Mouse (Mus musculus): ENCODE results near the gene Cuta.
A peak's percentile ranks its signal among the peaks of the same experiment; 100 is the strongest.

Cuta gene

DNA sequence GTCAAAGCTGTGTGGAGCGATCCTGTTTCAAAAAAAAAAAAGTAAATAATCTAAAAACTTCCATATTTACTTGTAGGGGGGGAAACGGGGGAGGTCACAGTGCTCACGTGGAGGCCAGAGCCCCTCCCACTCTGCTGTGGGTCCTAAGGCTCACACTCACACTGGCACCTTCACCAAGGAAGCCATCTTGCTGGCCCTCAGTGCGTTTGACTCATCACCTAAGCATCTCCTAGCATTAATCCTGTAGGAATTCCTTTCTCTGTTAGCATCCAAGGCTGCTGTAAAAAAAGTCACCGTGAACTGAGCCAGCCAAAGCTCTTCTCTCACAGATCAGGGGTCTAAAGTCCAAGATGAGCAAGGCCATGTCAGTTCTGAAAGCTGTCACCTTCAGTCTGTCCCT, 16.9 kb upstream of the Cuta start:
- DNase-seq (ENCODE audit: low spot score in 2 of 2) = no peak

DNA sequence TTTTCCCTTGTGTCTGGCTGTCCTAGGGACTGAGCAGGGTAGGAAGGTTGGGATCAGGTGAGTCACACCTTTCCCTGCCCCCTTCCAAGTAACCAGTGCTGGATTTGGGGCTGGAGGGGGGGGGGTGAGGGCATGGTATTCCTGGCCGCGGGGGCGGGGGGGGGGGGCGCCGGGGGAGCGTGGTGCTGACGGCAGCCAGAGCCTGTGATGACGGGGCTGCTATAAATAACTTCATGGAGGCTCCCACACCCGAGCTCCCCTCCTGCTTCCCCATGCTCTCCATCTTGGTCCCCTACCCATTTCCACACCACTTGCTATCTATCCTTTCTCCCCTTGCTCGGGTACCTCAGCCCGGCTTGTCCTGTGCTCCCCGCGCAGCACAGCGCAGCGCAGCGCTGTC, 14.4 kb upstream of the Cuta start:
- no peak for DNase-seq (ENCODE audit: low spot score in 2 of 2)

GRCm38 (mm10) chr17:26953201-26953600, 13.8 kb upstream of the Cuta start:
- no peak for DNase-seq (ENCODE audit: low spot score in 2 of 2)

GRCm38 (mm10) chr17:26951952-26952877, 12.8 kb upstream of the Cuta start:
- DNase-seq (ENCODE audit: low spot score in 2 of 2) = no peak

- no peak for DNase-seq (ENCODE audit: low spot score in 2 of 2)
These were observed 12.0 kb upstream of the Cuta start for GRCm38 (mm10) chr17:26951406-26951805.

- DNase-seq (ENCODE audit: low spot score in 2 of 2) = no peak
These were observed 11.4 kb upstream of the Cuta start for GRCm38 (mm10) chr17:26950560-26951288.

DNA sequence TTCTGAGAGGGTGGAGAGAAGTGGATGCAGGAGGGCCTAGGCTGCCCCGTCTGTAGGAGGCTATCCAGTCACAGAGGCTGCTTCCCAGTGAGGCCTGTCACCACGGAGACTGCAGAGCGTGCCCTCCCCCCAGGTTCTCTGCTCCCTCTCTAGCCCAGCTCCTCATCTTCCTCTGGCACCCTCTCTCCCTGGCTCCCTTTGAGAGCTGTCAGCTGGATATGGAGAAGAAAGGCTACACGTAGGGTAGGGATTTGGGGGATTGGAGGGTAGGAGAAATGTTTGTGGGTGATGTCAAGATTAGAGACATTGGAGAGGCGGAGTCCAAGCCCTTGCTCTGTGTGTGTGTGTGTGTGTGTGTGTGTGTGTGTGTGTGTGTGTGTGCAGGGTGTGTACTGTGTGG, 10.5 kb upstream of the Cuta start:
- no peak for DNase-seq (ENCODE audit: low spot score in 2 of 2)

DNA sequence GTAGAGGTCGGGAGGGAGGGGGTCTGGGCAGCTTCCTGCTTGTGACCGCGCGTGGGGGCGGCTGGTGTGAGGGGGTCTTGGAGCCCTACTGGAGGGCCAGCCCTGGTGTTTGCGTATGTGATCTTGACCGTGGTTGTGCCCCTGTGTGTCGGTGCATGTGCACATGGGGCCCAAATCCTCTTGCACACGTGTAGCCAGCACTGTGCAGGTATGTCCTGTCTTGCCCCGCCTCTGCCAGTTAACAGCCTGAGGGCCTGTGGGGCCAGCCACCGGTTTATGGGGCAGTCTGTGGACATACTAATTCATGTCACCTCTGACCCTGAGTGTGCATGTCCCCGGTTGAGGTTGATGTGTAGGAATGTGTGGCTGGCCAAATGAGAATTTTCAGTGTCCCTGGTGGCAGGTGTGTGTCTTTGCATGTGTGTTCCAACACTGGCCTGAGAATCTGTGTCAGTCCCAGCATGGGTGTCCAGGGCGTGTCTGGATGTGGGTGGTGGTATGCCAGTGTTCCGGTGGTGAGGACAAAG, 9.7 kb upstream of the Cuta start:
- DNase-seq (ENCODE audit: low spot score in 2 of 2) = no peak

DNA sequence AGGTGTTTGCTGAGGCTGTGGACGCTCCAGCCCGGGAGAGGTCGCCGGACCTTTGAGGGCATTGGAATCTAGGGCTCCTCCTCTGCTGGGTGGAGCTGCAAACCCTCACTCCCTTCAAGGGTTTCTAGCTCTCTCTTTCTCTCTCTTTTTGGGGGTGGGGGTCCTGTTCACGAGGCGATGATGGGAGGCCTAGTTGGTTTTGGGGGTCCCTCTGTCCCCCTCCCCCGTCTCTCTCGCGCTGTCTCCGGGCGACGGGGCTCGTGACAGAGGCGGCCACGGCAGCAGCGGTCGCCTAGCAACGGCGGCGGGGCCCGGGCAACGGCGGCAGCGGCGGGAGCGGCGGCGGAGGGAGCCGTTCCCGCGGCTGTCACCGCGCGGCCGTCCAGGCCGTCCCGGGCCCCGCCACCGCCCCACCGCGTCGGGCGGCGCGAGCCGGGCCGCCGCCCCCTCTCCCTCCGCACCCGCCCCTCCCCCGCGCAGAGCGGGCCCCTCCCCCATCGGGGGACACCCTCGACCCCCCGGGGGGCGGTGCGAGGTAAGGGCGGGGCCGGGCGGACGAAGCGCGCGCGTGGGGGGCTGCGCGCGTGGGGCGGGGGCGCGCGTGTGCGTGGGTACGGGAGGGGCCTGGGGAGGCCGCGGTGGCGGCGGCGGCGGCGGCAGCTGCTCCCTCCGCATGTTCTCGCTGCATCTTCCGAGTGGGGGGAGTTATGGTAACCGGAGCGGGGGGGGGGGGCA, 9.1 kb upstream of the Cuta start:
- DNase-seq (ENCODE audit: low spot score in 2 of 2) = peak in 1 of 2 experiments; percentile 49

DNA sequence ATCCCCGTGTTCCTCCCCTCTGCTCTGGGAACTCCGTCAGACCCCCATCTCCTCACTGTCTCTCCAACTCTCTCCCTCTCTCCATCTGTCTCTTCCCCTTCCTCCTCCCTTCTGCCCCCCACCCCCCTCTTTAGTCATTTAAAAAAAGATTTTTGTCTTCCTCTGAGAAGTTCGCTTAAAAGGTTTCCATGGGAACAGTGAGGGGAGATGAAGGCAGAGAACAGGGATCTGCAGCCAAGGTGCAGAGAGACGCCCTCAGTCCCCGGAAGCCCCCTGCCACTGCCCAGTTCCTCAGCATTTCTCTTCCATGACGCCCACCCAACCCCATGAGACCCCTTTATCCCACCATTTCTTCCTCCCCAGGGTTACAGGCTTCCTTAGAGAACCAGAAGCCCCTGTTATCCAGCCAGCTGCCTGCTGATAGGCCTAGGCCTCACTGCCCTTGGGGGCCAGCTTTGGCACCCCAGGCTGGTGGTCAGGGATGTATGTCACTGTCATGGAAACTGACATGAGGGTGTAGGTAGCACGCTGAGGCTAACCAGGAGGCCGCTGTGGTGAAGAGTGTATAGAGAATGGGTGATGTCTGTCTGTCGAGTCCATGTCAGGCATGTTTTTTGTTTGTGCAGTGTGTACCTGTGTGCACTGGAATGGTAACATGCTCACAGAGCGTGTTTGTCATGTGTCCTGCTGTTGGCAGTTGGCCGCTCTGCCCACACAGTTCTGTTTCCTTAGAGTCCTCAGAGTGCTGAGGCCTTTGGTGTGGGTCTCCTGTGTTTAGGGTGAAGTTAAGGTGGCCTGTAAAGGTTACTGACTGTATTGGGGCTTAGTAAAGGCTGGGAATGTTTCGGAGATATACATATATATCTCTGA, 8.1 kb upstream of the Cuta start:
- no peak for DNase-seq (ENCODE audit: low spot score in 2 of 2)

DNA sequence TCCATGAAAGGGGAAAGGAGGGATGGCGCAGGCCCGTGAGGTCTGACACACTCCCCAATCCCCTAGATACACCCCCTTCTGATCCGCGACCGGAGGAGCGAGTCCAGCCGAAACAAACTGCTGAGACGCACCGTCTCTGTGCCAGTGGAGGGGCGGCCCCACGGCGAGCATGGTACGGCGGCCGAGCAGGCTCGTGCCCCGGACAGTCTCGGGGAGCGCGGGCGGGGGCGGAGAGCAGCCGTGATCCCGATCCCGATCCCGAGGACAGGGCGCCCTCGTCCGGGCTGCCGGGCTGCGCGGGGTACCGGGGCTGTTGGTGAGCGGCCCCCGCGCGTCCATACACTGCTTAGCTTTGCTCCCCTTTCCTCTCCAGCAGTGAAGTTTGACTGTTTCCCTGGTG, 7.2 kb upstream of the Cuta start:
- peak; percentile 68 to 71 for DNase-seq (ENCODE audit: low spot score in 2 of 2)

DNA sequence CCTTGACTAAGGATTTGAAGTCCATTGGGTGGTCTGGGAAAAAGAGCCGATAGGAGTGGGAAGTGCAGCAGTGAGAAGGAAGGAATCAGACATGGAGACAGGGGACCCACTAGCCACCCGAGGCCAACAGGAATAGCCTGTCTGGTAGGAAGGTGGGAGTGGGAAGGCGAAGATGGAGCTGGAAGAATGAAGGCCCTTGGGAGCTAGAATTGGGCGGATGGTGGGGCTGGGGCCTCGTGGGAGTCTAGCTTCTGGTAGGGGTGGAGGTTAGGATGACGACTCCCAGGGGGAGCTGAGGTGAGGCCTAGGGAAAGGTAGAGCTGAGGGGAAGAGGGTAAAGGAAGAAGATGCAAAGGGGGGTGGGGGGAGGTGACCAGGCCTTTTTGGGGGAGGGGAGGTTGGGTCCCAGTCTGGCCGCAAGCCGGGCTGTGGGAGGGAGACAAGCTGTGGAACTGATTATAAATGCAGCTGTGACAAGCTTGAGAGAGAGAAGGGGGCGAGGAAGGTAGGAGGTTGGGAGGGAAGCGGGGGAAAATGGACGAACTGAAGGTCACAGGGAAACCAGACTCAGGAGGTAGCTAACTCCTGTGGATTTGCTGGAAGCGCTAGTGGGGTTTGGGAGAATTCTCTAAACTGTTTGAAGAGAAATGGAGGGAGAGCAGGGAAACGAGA, 6.6 kb upstream of the Cuta start:
- no peak for DNase-seq (ENCODE audit: low spot score in 2 of 2)

DNA sequence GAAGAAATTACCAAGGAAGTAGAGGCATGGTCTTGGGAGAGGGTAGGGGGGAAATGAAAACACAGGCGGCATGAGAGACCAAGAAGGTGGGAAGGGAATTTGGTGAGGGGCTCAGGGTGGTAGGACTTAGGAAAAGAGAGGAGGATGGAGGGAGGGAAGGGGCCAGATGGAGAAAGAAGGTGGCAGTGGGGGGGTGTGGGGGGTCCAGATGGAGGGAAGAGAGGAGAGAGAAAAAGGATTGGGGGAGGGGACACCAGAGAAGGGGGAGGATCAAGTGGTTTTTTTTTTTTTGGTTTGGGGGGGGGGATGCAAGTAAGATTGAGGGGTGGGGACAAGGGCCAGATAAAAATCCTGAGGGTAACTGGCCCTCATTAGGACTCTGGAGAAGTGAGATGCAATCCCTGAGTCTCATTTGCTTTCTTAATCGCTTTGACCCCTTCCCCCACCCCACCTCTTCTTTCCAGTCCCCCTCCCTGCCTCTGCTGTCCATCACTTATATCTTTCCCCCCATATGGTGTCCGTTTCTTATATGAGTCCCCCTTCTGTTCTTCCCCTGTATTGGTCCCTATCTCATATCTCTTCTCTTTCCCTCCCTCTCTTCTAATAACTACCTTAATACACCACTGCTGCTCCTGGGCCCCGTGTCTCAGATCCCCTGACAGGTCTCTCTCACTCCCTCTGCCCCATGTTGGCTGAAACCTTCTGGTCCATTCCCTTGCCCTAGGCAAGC, 2.6 kb upstream of the Cuta start:
- DNase-seq (ENCODE audit: low spot score in 2 of 2) = no peak

GRCm38 (mm10) chr17:26941031-26941789, 1.8 kb upstream of the Cuta start, which contains the start of gene Syngap1:
Gene Syngap1 (plus strand): TSS chr17:26941253.
- DNase-seq (ENCODE audit: low spot score in 2 of 2) = no peak

- DNase-seq (ENCODE audit: low spot score in 2 of 2) = no peak
These were observed 568 bp upstream of the Cuta start for GRCm38 (mm10) chr17:26939973-26940300.

DNA sequence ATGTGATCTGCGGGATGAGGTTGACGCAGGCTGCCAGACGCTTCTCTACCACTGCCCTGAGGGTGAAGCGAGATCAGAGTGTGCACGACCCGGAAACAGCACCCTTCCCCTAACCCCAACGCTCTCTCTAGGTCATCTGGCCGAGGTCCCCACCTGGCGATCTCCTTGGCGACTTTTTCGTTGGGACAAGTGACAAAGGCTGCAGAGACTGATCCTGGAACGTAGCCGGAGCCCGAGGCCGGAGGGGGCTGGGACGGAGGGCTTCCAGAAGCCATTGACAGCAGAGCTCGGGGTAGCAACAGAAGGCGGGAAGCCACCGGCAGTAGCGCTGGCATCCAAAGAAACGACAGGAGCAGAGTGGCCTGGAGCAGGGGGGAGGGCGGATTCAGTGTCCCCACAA, 638 bp downstream of the Cuta start:
- DNase-seq (ENCODE audit: low spot score in 2 of 2) = no peak

DNA sequence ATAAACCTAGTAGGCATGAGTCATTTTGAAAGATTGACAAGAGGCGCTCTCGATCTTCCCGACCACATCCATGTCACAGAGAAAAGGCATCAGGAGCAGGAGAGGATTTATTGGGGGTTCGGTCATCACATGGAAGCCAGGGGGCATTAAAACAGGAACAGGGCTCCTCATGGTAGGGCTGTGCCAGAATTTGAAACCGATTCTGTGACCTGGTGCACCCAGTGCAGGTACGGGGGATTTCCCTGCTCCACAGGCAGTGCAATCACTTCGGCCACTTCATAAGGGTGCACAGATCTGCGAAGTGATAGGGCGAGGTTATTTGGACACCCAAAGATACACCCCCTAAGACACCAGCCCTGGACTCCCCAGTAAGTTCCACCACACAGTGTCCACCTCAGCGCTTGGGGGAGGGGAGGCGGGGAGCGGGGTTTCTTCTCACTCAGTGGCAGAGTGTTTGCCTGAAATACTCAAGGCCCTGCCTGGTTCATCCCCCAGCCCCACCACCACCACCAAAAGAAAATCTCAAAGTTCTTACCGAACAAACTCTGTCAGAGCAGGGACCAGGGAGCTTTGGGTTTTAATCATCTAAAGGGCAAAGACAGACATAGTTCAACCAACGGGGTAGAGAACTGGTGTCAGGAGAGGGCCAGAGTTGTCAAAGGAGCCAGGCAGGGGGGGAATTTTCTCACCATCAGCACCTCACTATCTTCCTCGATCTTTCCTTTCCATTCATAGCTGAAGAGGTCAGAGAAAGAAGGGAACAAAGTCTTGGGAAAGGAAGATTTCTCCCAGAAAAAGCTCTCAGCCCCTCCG, 1.3 kb downstream of the Cuta start:
- no peak for DNase-seq (ENCODE audit: low spot score in 2 of 2)

Data from urinary bladder, adult 18-20 months (tissue).